Mouse (Mus musculus) erythroblast, embryonic 14.5 days (primary cell): ENCODE measurements around the gene Dst.

Experiments
- GATA1 ChIP-seq: IDR thresholded peaks from 2 replicates; pipeline ENCODE4 v1.6.1; 2012; ENCODE audit warnings: low read length, inconsistent platforms, mixed read lengths
- TAL1 ChIP-seq: IDR thresholded peaks from 3 replicates; pipeline ENCODE4 v1.6.1; 2012; ENCODE audit warnings: low read length, inconsistent platforms, mixed read lengths

GRCm38 (mm10) chr1:33892784-33893183 is 15.2 kb upstream of the Dst start:
- TF ChIP-seq GATA1, result no peak
- TF ChIP-seq TAL1, result no peak
